Mouse (Mus musculus) adrenal gland, adult 8-10 months (tissue): ENCODE measurements around the gene Pacsin2. TPM values are rescaled to one million over a fixed set of nuclear protein-coding genes. Genes with fewer than 3 reads are reported as not detected.
A peak's percentile ranks its signal among the peaks of the same experiment; 100 is the strongest.
"Not testable (repeated sequence)": the region's sequence is repeated elsewhere in the genome, so short reads cannot be mapped to it uniquely, and the experiment has no call there.

Experiments used
- DNase-seq: peaks from one replicate; pipeline ENCODE4 v3.0.0; 2022
- total RNA-seq, 4 experiments: library from RNA; stranded (reverse); gene quantifications; 2 replicates each; pipeline ENCODE4 v1.2.4; 2022

Gene Pacsin2
- total RNA-seq, 4 experiments from 2014 or later, result 88.4 to 126 (median 102) TPM

- DNase-seq, result no peak
Measured at GRCm38 (mm10) chr15:83478096-83478495, 13.7 kb upstream of the Pacsin2 start.

GRCm38 (mm10) chr15:83476593-83477273 lies 12.3 kb upstream of the Pacsin2 start:
- DNase-seq, result no peak

GRCm38 (mm10) chr15:83474466-83474836 lies 10.0 kb upstream of the Pacsin2 start:
- no peak for DNase-seq

- DNase-seq, result peak; percentile 67
Measured at GRCm38 (mm10) chr15:83473832-83474465, 9.5 kb upstream of the Pacsin2 start.

- no peak for DNase-seq
Measured at GRCm38 (mm10) chr15:83473251-83473650, 8.8 kb upstream of the Pacsin2 start.

- no peak for DNase-seq
Measured at GRCm38 (mm10) chr15:83471476-83471875, 7.1 kb upstream of the Pacsin2 start.

GRCm38 (mm10) chr15:83470443-83470842 lies 6.0 kb upstream of the Pacsin2 start:
- DNase-seq, result no peak

GRCm38 (mm10) chr15:83469279-83469821 lies 4.9 kb upstream of the Pacsin2 start:
- no peak for DNase-seq

- DNase-seq, result no peak
Measured at GRCm38 (mm10) chr15:83467232-83467966, 3.0 kb upstream of the Pacsin2 start.

GRCm38 (mm10) chr15:83466331-83466730 lies 1.9 kb upstream of the Pacsin2 start:
- DNase-seq, result no peak

- DNase-seq, result no peak
Measured at GRCm38 (mm10) chr15:83464905-83465650, 672 bp upstream of the Pacsin2 start.

- no peak for DNase-seq
Measured at GRCm38 (mm10) chr15:83463369-83464082, 880 bp downstream of the Pacsin2 start.

- DNase-seq, result not testable (repeated sequence)
Measured at GRCm38 (mm10) chr15:83462349-83462748, 2.1 kb downstream of the Pacsin2 start.

GRCm38 (mm10) chr15:83460891-83461290 lies 3.5 kb downstream of the Pacsin2 start:
- DNase-seq, result no peak

- no peak for DNase-seq
Measured at GRCm38 (mm10) chr15:83457541-83457940, 6.9 kb downstream of the Pacsin2 start.

- no peak for DNase-seq
Measured at GRCm38 (mm10) chr15:83455637-83456036, 8.8 kb downstream of the Pacsin2 start.

- DNase-seq, result no peak
Measured at GRCm38 (mm10) chr15:83455034-83455433, 9.4 kb downstream of the Pacsin2 start.

GRCm38 (mm10) chr15:83454419-83454818 lies 10.0 kb downstream of the Pacsin2 start:
- DNase-seq, result no peak

GRCm38 (mm10) chr15:83453879-83454278 lies 10.5 kb downstream of the Pacsin2 start:
- DNase-seq, result no peak

GRCm38 (mm10) chr15:83452219-83452760 lies 12.1 kb downstream of the Pacsin2 start:
- DNase-seq, result no peak

GRCm38 (mm10) chr15:83451621-83452210 lies 12.7 kb downstream of the Pacsin2 start:
- peak; percentile 51 for DNase-seq
